Mouse (Mus musculus) urinary bladder, postnatal 25 days (tissue): ENCODE measurements around the gene Adra2a.
A peak's percentile ranks its signal among the peaks of the same experiment; 100 is the strongest.

Source experiments
- DNase-seq: peaks from one replicate; pipeline ENCODE4 v3.0.0; 2022; ENCODE audit warnings: low spot score

Gene Adra2a

DNA sequence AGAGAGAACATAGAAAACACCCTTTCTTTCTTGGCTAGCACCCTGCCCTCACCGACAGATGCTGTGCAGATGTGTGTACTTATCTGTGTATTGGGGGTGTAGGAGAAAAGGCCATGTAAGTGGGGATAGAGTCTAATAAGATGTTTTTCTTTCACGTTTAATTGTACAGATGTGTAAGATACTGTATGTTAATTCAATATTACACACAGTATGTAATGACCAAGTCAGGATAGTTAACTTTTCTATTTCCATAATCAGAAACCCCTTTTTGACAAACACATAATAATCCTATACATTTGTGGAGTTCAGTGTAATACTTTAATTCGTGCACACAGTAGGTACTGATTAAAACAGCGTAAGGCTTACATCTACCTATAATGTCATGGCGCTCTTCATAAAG lies at the start of gene Adra2a:
TSS of gene Adra2a (plus strand) at position 301 of the 400 bp plus-strand sequence.
- DNase-seq = no peak

GRCm38 (mm10) chr19:53994276-53994675 lies 49.7 kb upstream of the Adra2a start:
- no peak for DNase-seq

GRCm38 (mm10) chr19:54010973-54011372 lies 33.0 kb upstream of the Adra2a start:
- no peak for DNase-seq

DNA sequence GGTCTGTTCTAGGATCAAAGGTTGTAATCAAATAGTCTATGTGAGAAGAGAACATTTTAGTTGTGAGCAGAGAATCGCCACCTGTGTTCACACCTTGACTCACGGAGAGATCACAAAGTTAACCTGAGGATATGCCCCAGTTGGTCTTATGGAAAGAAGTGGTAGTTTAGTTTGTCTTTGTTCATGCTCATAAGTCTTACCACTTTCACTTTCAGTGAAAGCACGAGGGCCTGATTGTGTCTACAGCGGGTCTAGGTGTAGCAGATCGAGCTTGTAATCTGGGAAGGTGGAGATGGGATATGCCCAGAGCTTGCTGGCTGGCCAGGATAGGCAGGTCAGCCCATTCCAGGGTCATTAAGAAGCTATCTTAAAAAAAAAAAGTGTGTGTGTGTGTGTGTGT lies 29.0 kb upstream of the Adra2a start:
- DNase-seq = no peak

GRCm38 (mm10) chr19:54015503-54015902 lies 28.4 kb upstream of the Adra2a start:
- DNase-seq = no peak

- DNase-seq = no peak
These were observed 8.9 kb upstream of the Adra2a start for GRCm38 (mm10) chr19:54035100-54035499.

GRCm38 (mm10) chr19:54039441-54039840 lies 4.5 kb upstream of the Adra2a start:
- DNase-seq = no peak

GRCm38 (mm10) chr19:54040356-54041028 lies 3.5 kb upstream of the Adra2a start:
- DNase-seq = no peak

GRCm38 (mm10) chr19:54041029-54041367 lies 3.0 kb upstream of the Adra2a start:
- no peak for DNase-seq

GRCm38 (mm10) chr19:54044507-54045371 lies 788 bp downstream of the Adra2a start:
- peak; percentile 43 for DNase-seq

DNA sequence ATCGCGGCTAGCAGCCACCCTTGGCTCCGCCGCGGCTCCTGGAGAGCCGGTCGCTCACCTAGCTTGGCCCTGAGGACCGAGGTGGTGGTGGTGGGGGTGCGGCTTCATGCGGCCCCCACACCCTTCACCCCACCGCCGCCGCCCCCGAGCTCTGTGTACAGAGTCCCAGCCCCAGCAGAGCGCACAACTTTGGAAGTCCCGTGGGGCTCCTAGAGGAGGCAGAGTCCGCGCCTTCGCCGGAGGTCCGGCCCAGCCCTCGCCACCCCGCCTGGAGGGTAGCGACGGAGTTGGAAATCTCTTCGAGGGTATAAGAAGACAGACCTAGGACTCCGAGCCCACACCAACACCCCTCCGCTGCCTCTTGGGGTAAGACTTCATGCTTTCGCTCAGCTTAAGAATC lies 1.5 kb downstream of the Adra2a start:
- peak; percentile 9 for DNase-seq

DNA sequence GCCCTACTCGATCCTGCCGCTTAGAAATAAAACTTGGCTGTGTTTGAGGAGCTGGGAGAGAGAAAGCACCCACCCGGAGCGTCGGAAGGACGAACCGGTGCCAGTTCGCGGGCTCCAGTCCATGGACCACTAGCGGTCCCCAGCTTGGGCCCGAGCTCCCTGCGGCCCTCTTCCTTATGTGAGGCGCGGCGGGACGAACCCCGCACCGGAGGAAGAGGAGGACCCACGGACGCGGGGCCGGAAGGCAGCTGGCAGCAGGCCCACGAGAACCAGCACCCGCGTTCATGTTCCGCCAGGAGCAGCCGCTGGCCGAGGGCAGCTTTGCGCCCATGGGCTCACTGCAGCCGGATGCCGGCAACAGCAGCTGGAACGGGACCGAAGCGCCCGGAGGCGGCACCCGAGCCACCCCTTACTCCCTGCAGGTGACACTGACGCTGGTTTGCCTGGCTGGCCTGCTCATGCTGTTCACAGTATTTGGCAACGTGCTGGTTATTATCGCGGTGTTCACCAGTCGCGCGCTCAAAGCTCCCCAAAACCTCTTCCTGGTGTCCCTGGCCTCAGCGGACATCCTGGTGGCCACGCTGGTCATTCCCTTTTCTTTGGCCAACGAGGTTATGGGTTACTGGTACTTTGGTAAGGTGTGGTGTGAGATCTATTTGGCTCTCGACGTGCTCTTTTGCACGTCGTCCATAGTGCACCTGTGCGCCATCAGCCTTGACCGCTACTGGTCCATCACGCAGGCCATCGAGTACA lies 2.2 kb downstream of the Adra2a start:
- peak; percentile 7 for DNase-seq

GRCm38 (mm10) chr19:54046684-54047070 lies 2.7 kb downstream of the Adra2a start:
- no peak for DNase-seq

GRCm38 (mm10) chr19:54047386-54048050 lies 3.6 kb downstream of the Adra2a start:
- no peak for DNase-seq

DNA sequence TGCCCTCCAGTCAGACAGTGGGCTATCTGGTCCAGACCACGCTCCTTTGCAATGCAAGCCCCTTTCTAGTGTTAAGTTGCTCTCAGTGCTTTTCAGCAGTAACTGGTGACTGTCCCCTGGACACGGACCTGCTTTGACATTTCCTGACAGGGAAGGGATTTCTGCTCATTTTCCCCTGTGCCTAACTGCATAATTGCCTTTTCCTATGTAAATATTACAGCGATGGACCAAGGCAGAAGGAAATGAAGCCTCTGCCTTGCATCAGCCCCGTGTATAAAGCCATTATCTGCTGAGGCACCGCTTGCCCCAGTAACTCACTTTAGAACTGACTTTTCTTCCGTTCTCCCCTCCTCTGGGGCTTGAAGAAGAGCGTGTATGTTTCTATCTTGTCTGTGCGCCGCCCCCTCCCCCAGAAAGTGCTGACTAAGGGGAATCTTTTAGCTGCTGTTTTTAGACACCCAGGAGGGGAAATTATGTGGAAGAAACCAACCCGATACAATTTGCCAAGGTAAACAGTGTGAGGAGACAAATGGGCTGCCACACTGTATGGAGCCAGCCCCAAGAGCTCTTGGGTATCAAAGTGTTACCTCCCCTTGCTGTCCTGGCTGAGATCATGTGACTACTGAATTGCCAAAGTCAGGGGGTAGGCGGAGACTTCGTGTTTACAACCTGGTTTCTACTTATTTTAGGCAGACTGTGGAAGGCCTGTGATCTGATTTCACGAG lies 4.4 kb downstream of the Adra2a start:
- no peak for DNase-seq

DNA sequence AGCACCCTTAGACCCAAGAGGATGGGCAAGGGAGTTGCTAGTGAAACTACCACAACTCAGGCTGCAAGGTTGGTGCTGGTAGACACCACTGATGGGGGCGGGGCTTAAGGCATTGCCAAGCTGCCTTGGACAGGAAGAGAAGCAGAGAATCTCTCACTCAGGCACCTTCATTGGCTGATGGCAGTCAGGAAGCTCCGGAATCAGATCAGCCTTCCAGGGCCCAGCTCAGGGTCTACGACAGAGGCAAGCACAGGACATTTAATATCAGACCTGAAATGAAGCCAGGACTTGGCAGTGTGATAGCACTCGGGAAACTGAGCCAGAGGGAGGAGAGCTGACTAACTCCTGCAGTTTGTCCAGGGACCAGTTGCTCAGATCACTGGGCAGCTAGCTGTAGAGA lies 7.7 kb downstream of the Adra2a start:
- DNase-seq = no peak

DNA sequence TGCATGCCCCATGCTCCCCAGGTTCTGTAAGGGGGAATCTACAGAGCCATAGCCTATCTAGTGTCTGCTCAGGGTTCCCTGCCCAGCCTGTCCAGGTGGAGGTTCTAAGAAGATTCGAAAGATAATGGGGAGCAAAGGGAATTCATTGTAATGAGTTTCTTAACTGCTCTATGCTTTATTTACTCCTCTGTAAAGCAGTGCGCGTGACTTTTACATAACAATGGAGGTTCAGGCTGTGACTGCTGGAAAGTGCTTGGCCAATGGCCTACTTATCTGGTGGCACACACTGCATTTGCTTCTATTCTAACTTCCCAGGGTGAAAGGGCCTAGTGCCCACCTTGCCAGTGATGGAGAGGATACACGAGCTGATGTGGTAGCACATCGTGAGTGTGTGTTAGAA lies 11.9 kb downstream of the Adra2a start:
- no peak for DNase-seq

DNA sequence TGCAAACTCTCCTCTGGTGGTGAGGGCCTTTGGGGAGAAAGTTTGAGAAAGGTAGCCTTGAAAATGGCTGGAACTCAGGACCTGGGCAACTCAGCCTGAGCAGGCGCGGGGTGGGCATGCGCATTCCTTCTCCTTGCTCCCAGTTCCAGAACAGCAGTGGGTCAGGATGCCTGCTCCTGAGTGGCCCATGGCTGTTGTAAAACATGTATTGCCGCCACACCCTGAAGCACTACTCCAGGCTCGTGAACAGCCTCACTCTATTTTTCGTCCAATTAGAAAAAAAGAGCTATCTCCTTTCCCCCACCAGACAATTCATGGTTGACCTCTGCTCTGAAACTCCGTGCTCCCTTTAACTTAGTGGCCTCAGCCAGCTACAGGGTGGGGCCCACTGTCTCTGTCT lies 24.5 kb downstream of the Adra2a start:
- no peak for DNase-seq

- DNase-seq = peak; percentile 44
These were observed 26.6 kb downstream of the Adra2a start for GRCm38 (mm10) chr19:54070521-54070920.

DNA sequence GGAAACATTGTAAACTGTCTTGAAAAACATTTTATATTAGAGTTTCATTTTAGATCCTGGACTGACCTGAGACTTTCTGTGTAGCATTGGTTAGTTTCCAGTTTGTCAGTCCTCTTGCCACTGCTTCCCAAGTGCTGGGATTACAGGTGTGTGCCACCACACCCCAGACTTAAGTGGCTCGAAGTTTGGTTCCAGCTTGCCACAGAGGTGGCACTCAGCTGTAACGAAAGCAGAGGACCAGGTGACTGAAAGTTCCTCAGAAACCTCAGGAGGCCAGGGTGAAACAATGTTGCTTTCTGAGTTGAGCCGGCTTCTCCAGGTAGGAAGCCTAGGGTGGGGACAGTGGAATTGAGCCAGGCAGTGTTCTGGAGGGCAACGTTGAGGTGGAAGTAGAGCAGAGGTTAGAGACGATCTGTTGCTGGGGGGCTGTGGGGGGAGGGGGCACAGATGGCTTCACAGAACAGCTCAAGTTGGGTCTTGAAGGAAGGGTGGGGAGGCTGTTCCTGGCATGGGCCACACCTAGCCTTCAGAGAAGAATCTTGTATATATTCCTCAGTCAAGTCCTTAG lies 28.4 kb downstream of the Adra2a start:
- DNase-seq = no peak
